Mouse (Mus musculus): ENCODE results near the gene Mrps18b.
A peak's percentile ranks its signal among the peaks of the same experiment; 100 is the strongest.
"Not testable (repeated sequence)": the region's sequence is repeated elsewhere in the genome, so short reads cannot be mapped to it uniquely, and the experiment has no call there.

Mrps18b gene

DNA sequence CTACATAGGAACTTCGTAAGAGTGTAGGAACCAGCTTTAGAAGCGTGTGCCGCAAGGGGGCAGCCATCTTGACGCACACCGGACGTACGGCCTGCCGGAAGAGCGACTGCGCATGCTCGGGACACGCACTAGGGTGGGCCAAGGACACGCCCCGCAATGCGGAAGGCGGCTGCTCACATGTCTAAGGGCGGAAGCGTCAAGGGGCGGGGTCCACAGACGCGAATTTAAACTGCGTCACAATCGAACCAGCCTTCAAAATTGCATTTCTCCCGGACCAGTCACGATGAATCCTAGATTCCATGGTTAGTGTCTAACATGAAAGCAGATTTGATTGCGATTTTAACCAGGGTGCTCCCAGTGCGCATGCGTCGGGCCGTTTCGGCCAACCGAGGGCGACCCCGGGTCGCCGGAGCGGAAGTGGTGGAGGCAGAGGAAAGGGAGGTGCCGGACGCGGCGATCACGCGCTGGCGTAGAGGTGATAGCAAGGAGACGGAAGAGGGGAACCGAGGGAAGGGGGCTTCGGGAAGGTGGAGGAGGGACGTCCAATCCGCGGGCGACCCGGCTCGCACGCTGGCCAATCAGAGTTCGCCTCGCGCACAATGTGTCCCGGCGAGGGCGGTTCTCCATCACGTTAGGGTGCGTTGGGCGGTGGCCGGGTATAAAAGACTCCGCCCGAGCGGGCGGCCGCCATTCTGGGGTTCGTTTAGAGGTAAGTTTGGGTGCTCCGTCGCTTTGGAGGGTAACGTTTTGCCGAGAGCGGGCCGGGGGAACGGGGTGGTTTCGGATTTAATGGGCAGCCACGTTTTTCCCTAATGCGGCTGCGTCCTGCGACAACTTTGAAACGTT is at the start of gene Mrps18b, which contains the start of gene Ppp1r10:
Gene Mrps18b (minus strand): TSS at position 93 of the 846 bp plus-strand sequence.
Gene Ppp1r10 (plus strand): TSS at position 138 of the 846 bp plus-strand sequence.
- peak; percentile 97 to 98 for DNase-seq

DNA sequence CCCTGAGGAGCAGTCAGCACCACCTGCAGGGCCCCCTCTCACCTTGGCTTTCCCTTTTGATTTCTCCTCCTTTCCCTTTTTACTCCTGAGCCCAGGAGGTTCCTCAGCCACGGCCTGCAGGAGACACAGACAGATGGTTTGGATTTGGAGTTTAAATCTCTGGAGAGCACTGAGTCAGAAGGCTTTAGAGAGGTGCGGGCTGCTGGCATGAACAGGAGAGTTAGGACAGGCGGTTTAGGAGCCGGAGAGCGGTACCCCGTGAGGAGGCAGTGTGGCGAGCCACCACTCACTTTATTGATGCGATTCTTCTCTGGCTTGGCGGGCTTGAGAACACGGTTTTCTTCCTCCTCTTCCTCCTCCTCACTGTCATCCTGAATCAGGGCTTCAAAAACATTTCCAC is 47.1 kb upstream of the Mrps18b start:
- no peak for DNase-seq

DNA sequence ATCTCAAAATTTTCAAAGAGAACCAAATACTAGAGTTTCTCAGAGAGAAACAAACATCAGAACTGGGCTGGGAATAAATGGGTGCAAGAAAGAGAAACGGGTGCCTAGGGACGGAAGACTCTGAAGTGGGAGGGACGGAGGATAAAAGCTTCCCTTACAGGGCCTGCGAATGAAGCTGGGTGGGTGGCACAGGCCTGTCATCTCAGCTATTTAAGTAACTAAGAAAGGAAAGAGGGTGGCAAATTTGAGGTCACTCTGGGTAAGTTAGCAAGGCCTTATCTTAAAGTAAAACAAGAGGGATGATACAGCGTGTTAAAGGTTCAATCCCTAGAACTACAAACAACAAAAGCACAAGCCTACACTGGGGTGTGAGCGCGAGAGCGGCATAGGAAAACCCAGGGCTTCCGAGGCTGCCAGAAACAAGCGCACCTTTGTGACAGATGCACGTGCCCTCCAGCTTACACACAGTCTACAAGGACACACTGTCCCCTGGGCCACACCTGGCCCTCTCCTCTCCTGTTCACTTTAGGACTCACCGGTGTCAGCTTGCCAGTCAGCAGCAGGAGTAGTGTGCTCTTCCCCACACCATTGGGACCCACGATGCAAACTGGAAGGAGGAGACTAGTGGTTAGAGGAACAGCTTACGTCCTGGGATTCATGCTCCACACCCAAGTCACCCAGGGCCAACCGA is 42.5 kb upstream of the Mrps18b start:
- no peak for DNase-seq

- no peak for DNase-seq
Measured at GRCm38 (mm10) chr17:35954665-35955064, 38.5 kb upstream of the Mrps18b start.

GRCm38 (mm10) chr17:35952559-35952958 is 36.4 kb upstream of the Mrps18b start:
- not testable (repeated sequence) for DNase-seq

GRCm38 (mm10) chr17:35950946-35951345 is 34.8 kb upstream of the Mrps18b start:
- not testable (repeated sequence) for DNase-seq

- DNase-seq = no peak
Measured at GRCm38 (mm10) chr17:35939941-35940340, 23.8 kb upstream of the Mrps18b start.

GRCm38 (mm10) chr17:35939108-35939507 is 22.9 kb upstream of the Mrps18b start:
- no peak for DNase-seq

DNA sequence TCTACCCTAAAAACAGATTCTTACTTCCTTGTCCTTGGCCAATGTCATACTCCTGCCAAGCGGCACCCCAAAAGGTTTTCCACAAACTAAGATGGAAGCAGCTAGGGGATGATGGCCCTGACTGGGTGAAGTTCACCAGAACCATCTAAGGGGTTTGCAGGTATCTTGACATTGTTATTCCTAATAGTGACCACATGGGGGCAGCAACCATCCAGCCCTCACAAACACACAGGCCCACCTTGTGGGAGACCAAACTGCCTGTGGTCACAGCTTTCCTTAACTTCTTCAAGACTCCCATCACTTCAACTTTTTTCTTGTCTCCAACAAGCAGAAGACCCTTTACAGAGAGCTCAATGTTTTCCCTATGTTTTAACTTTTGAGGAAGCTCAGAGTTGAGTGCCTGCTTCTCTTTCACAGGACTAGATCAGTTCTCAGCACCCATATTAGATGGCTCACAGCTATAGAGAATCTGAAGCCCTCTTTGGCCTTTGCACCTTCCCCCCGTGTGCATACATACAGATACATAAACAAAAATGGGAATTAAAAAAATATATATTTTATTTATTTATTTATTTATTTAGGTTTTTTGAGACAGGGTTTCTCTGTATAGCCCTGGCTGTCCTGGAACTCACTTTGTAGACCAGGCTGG is 21.6 kb upstream of the Mrps18b start:
- peak; percentile 74 for DNase-seq

DNA sequence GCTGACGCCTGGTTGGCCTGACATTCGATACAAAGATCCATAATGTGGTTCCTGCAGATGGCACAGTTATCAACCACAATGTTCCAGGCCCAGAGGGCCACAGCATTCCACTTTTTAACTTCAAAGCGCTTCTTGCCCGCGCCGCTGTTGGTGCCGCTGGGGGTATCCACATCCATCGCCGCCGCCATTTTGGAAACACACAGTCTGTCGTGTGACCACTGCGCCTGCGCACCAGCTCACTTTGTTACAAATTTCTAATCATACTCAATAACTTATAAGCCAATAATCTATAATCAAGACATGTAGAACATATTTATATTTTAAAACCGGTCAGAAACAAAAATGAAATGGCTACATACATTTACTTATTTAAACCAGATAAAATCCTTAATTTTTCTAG is 19.6 kb upstream of the Mrps18b start:
- DNase-seq = not testable (repeated sequence)

- no peak for DNase-seq
Measured at GRCm38 (mm10) chr17:35932608-35933007, 16.4 kb upstream of the Mrps18b start.

- DNase-seq = no peak
Measured at GRCm38 (mm10) chr17:35930627-35931026, 14.4 kb upstream of the Mrps18b start.

DNA sequence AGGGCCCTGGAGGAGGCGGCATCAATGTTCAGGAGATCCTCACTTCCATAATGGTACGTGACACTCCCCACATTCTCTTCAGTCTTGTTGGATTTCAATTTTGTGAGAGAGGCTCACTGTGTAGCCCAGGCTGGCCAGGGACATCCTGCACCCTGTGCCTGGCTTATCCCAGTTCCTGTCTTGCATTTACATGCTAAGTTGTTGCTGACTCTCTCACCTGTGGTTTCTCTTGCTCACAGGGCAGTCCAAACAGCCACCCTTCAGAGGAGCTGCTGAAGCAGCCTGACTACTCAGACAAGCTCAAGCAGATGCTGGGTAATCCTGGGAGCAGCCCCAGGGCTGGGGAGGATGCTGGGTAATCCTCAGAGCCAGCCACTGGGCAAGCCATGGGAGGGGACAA is 13.3 kb upstream of the Mrps18b start:
- DNase-seq = no peak

- no peak for DNase-seq
Measured at GRCm38 (mm10) chr17:35927471-35927870, 11.3 kb upstream of the Mrps18b start.

- DNase-seq = no peak
Measured at GRCm38 (mm10) chr17:35923281-35923680, 7.1 kb upstream of the Mrps18b start.

DNA sequence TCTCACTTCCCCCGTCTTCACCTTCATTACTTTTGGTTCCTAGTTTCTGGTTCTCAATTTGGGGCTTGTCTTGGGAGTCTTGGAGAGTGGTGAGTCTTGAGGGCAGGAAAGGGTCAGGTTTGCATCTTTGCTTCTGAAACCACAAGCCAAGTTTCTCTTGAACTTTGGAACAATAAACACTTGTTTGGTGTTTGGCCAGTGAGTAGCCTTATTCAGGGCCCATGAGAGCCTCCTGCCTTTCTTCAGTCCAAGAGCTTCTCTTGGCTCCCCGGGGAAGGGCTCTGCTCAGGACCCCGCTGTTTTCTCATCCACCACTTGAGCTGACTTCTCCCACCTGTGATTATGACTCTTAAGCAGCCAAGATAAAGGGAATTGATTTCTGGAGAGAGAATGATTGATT is 6.4 kb upstream of the Mrps18b start:
- no peak for DNase-seq

DNA sequence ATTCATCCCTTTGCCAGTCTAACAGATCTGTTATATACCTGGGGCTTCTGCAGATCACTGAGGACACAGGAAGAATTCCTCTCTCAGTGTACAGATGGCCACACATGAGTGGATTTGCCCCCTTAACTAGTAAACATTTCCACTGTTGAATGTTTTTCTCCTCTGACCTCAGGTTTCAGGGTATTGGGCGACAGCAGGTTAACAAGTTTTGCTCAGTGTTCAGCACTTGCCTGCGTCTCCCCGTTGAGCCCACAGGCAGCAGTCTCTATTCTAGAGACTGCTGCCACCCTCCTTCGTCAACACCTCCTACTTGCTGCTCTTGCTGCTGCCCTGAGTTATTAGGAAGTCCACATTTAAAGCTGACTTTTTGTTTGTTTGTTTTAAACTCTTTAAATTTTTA is 5.5 kb upstream of the Mrps18b start:
- no peak for DNase-seq

GRCm38 (mm10) chr17:35920862-35921562 is 4.8 kb upstream of the Mrps18b start:
- peak; percentile 46 to 49 for DNase-seq

DNA sequence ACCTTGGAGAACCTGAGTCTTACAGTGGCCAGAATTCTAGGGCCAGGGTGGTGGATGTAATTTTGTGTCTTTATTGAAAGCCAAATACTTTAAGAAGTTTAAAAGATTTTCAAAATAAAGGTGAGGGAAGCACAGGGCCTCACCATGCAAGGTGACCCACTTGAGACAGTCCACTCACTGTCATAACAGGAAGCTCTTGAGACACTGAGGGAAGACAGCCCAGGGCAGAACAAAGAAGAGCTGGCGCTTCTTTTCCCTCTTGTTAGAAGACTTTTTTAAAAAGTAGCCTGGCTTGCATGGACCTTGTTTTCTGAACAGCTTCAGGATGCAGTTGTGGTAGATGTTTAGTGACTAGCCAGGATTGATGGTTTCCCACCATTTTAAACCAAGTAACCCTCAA is 4.2 kb upstream of the Mrps18b start:
- no peak for DNase-seq

DNA sequence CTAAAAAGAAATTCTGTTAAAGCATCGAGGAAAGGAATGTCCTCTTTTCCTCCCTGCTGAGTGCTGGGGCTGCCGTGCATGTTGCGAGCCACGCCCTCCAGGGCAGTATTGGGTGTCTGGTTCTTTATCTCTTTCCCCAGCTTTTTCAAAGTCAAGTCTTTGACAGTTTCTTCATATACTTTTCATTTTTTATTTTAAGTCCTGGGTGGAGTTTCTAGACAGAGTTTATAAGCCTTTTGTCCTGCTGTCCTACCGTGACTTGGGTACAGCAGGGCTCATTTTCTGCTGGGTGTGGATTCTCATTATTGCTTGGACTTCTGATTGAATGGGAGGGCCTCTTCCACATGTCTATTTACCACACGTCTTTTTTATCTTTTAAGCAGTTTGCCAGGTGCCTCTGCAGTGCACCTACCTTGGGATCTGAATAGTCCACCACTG is 3.7 kb upstream of the Mrps18b start:
- DNase-seq = no peak

GRCm38 (mm10) chr17:35919060-35919715 is 3.0 kb upstream of the Mrps18b start:
- DNase-seq = peak; percentile 94 to 97
